In the genomic region with DNA sequence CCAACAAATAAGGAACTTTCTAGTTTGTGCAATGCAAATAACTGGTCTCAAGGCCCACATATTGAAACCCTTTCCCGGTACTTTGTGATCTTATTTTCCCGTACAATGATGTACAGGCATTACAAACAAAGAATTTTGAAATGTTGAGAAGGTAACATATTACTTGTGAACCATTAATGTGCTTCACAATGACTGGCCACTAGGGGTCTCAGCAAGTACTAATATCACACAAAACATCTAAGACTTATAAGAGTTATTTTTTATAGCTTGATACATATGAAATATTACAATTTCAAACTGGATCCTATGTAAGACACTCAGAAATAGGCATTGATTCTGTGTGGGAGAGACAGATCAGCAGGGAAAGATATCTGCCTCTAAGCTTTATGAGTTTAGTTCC, we compare ENCODE assay signal across 22 mouse cellular contexts.
DNase-seq lines count a peak whose midpoint lies in the region; ATAC-seq and TF ChIP-seq lines count a peak whose summit lies in the region.
"Had no signal": no experiment of that assay in that cellular context is flagged by ENCODE, and none has a peak within 500 bp of the region (broad histone marks: within the 10 kb centered on the region; RNA-seq: fewer than 3 reads in every experiment).

No protein-coding gene starts in this region.

- no peak overlapping the region for H3K9ac ChIP-seq in forebrain, embryonic 14.5 days (ENCODE audit: low read length)
- no peak overlapping the region for H3K9ac ChIP-seq in forebrain, embryonic 12.5 days
- no peak overlapping the region for H3K9ac ChIP-seq in midbrain, postnatal 0 days (replicated peaks; ENCODE audit: low read length, poor library complexity, severe bottlenecking)
- no peak overlapping the region for H3K9ac ChIP-seq in midbrain, embryonic 15.5 days
- H3K9ac ChIP-seq: embryonic facial prominence, embryonic 13.5 days; hindbrain, embryonic 14.5 days; limb, embryonic 13.5 days; liver, embryonic 15.5 days; neural tube, embryonic 15.5 days had no signal

- no peak overlapping the region for H3K4me3 ChIP-seq in forebrain, embryonic 14.5 days (ENCODE audit: low read depth, low read length)
- no peak overlapping the region for H3K4me3 ChIP-seq in forebrain, embryonic 12.5 days (replicated peaks)
- H3K4me3 ChIP-seq in midbrain, postnatal 0 days (ENCODE audit: low read depth, low read length): no peak overlapping the region
- no peak overlapping the region for H3K4me3 ChIP-seq in midbrain, embryonic 15.5 days
- H3K4me3 ChIP-seq: embryonic facial prominence, embryonic 13.5 days; heart, embryonic 10.5 days; limb, embryonic 13.5 days; liver, embryonic 15.5 days; midbrain, embryonic 10.5 days; myocyte; neural tube, embryonic 15.5 days had no signal

- no peaks in the 10 kb centered on the region for H3K4me1 ChIP-seq in forebrain, embryonic 14.5 days (ENCODE audit: control insufficient read depth, insufficient read depth, low read length)
- H3K4me1 ChIP-seq in forebrain, embryonic 12.5 days: no peaks in the 10 kb centered on the region
- no peaks in the 10 kb centered on the region for H3K4me1 ChIP-seq in midbrain, postnatal 0 days (ENCODE audit: insufficient read depth, low read length)
- H3K4me1 ChIP-seq in midbrain, embryonic 15.5 days: no peaks in the 10 kb centered on the region
- H3K4me1 ChIP-seq: embryonic facial prominence, embryonic 13.5 days; heart, embryonic 10.5 days; limb, embryonic 13.5 days; liver, embryonic 15.5 days; midbrain, embryonic 10.5 days; neural tube, embryonic 15.5 days had no signal

- no peaks in the 10 kb centered on the region for H3K9me3 ChIP-seq in forebrain, embryonic 14.5 days (replicated peaks; ENCODE audit: control insufficient read depth, low read length)
- H3K9me3 ChIP-seq in forebrain, embryonic 12.5 days: no peaks in the 10 kb centered on the region
- H3K9me3 ChIP-seq in midbrain, postnatal 0 days (ENCODE audit: low read length): no peaks in the 10 kb centered on the region
- no peaks in the 10 kb centered on the region for H3K9me3 ChIP-seq in midbrain, embryonic 15.5 days
- H3K9me3 ChIP-seq: embryonic facial prominence, embryonic 13.5 days; heart, embryonic 10.5 days; limb, embryonic 13.5 days; liver, embryonic 15.5 days; midbrain, embryonic 10.5 days; neural tube, embryonic 15.5 days had no signal

- ATAC-seq in forebrain, embryonic 14.5 days: no peak
- ATAC-seq in forebrain, embryonic 12.5 days (ENCODE audit: low FRiP score): no peak
- ATAC-seq in midbrain, postnatal 0 days (ENCODE audit: low FRiP score): no peak
- ATAC-seq in midbrain, embryonic 15.5 days (replicated peaks): no peak

- TF ChIP-seq CTCF in midbrain, postnatal 0 days (IDR thresholded peaks at IDR 0.05): peak; percentile 58

- WGBS in forebrain, embryonic 14.5 days: 93% methylated on average over 2 of the region's 2 CpGs
- WGBS in forebrain, embryonic 12.5 days: 91% methylated on average over 2 of the region's 2 CpGs
- WGBS in midbrain, postnatal 0 days: 91% methylated on average over 2 of the region's 2 CpGs
- WGBS in midbrain, embryonic 15.5 days: 97% methylated on average over 2 of the region's 2 CpGs

- H3K36me3 ChIP-seq in forebrain, embryonic 14.5 days (ENCODE audit: control insufficient read depth, insufficient read depth, low read length): no peaks in the 10 kb centered on the region
- H3K36me3 ChIP-seq in forebrain, embryonic 12.5 days (replicated peaks): no peaks in the 10 kb centered on the region
- H3K36me3 ChIP-seq in midbrain, postnatal 0 days (ENCODE audit: insufficient read depth, low read length): no peaks in the 10 kb centered on the region
- H3K36me3 ChIP-seq in midbrain, embryonic 15.5 days (replicated peaks): no peaks in the 10 kb centered on the region
- H3K36me3 ChIP-seq: embryonic facial prominence, embryonic 13.5 days; heart, embryonic 10.5 days; limb, embryonic 13.5 days; liver, embryonic 15.5 days; midbrain, embryonic 10.5 days; neural tube, embryonic 15.5 days had no signal

- DNase-seq in forebrain, embryonic 14.5 days (ENCODE audit: low spot score): peak; percentile 25
- DNase-seq in layer of hippocampus, adult 11-12 months (ENCODE audit: low spot score): peak; percentile 8
- DNase-seq in layer of hippocampus, adult 8-10 months (ENCODE audit: low spot score in 2 of 2): no peak
- no peak for DNase-seq in midbrain, postnatal 0 days (ENCODE audit: low spot score)
- no peak for DNase-seq in testis, postnatal 14 days (ENCODE audit: low spot score)
- DNase-seq: B cell, adult 2 months; cerebellum, adult 11-12 months; gastrocnemius, postnatal 36 days; heart, postnatal 14 days; kidney, adult 11 months; lung, postnatal 4 days; thymus, postnatal 36 days had no signal

- no peaks in the 10 kb centered on the region for H3K27me3 ChIP-seq in forebrain, embryonic 14.5 days (replicated peaks; ENCODE audit: control insufficient read depth, insufficient read depth, low read length)
- H3K27me3 ChIP-seq in forebrain, embryonic 12.5 days: no peaks in the 10 kb centered on the region
- no peaks in the 10 kb centered on the region for H3K27me3 ChIP-seq in midbrain, postnatal 0 days (ENCODE audit: insufficient read depth, low read length)
- no peaks in the 10 kb centered on the region for H3K27me3 ChIP-seq in midbrain, embryonic 15.5 days (replicated peaks)
- H3K27me3 ChIP-seq: embryonic facial prominence, embryonic 13.5 days; limb, embryonic 13.5 days; liver, embryonic 15.5 days; neural tube, embryonic 15.5 days had no signal

- no peak overlapping the region for H3K4me2 ChIP-seq in forebrain, embryonic 14.5 days (ENCODE audit: low read length)
- no peak overlapping the region for H3K4me2 ChIP-seq in forebrain, embryonic 12.5 days
- H3K4me2 ChIP-seq in midbrain, postnatal 0 days (ENCODE audit: low read depth, low read length, poor library complexity, severe bottlenecking): no peak overlapping the region
- H3K4me2 ChIP-seq in midbrain, embryonic 15.5 days: no peak overlapping the region
- H3K4me2 ChIP-seq: embryonic facial prominence, embryonic 13.5 days; hindbrain, embryonic 14.5 days; limb, embryonic 13.5 days; liver, embryonic 15.5 days; neural tube, embryonic 15.5 days had no signal

- no peak overlapping the region for H3K27ac ChIP-seq in forebrain, embryonic 14.5 days (ENCODE audit: low read depth, low read length)
- no peak overlapping the region for H3K27ac ChIP-seq in forebrain, embryonic 12.5 days
- no peak overlapping the region for H3K27ac ChIP-seq in midbrain, postnatal 0 days (ENCODE audit: low read depth, low read length)
- no peak overlapping the region for H3K27ac ChIP-seq in midbrain, embryonic 15.5 days
- H3K27ac ChIP-seq: embryonic facial prominence, embryonic 13.5 days; heart, embryonic 10.5 days; hindbrain, embryonic 14.5 days; limb, embryonic 13.5 days; liver, embryonic 15.5 days; midbrain, embryonic 10.5 days; neural tube, embryonic 15.5 days had no signal

Comparison
In these comparisons a context has a peak if more than half of its experiments do, and no peak if none do; other contexts are left out.
1. DNase-seq: peak in forebrain, embryonic 14.5 days (single experiment) and layer of hippocampus, adult 11-12 months (single experiment); none in layer of hippocampus, adult 8-10 months (0 of 2), midbrain, postnatal 0 days (single experiment) and testis, postnatal 14 days (single experiment).